Mouse (Mus musculus): ENCODE data around the gene Vav2. TPM values are rescaled to one million over a fixed set of nuclear protein-coding genes. Genes with fewer than 3 reads are reported as not detected.

Vav2 gene
- total RNA-seq, 1 experiment = 17.4 TPM

DNA sequence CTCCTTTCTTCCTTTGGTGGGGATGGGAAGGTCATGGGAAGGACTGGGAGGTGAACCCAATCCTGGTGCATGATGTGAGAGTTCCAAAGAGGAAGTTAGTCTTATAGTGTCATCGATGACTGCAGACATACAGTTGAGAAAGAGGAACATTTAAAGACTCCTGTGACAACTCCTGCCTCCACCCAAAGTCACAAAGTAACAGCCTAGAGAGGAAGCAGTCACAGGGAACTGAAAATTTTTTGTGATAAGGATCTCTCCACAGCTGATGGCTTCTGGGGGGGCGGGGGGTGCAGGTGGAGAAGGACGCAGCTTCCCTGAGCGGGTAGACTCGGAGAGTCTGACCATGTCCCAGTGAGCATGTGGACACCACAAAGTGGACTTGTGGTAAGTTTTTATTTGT is 76.5 kb downstream of the Vav2 start:
- Histone ChIP-seq H3K9me3 (ENCODE audit: control insufficient read depth, insufficient read depth, low read depth, low read length) (no peaks in the 10 kb centered on the region), H3K27ac (ENCODE audit: insufficient read depth, low read depth, low read length, poor library complexity, severe bottlenecking) (no peak overlapping the region), H3K36me3 (ENCODE audit: control insufficient read depth, insufficient read depth, low read length, poor library complexity, severe bottlenecking) (peaks cover 3% of the 10 kb centered on the region; the same call in 1 of the 2 replicates), H3K9ac (ENCODE audit: insufficient read depth, low read depth, low read length, poor library complexity, severe bottlenecking) (no peak overlapping the region), H3K4me3 (ENCODE audit: insufficient read depth in 1 of 2, low read depth in 1 of 2, low read length in 2 of 2, poor library complexity in 1 of 2, severe bottlenecking in 1 of 2) (no peak overlapping the region), H3K4me1 (ENCODE audit: control insufficient read depth in 2 of 2, insufficient read depth in 2 of 2, low read length in 2 of 2, poor library complexity in 1 of 2) (peaks cover 0 to 3% of the 10 kb centered on the region in 2 experiments; a peak in 1 of 4 replicates)
- no peak for DNase-seq (ENCODE audit: low read depth, low spot score)
- in situ Hi-C loops (cut with MboI; ENCODE audit: low sequenced_read_pairs in 2 of 2, unreplicated experiment in 2 of 2) = no loop called here
- TF ChIP-seq HCFC1 (IDR thresholded peaks at IDR 0.05; ENCODE audit: borderline replicate concordance, insufficient read depth, low read length) (no peak), MAFK (IDR thresholded peaks at IDR 0.05; ENCODE audit: insufficient read depth, low read depth, low read length) (no peak), ZC3H11A (IDR thresholded peaks at IDR 0.05; ENCODE audit: borderline replicate concordance, low read depth, low read length) (no peak), ZNF384 (IDR thresholded peaks at IDR 0.05; ENCODE audit: low read depth, low read length) (no peak), CHD2 (IDR thresholded peaks at IDR 0.05; ENCODE audit: low read depth, low read length) (no peak)

DNA sequence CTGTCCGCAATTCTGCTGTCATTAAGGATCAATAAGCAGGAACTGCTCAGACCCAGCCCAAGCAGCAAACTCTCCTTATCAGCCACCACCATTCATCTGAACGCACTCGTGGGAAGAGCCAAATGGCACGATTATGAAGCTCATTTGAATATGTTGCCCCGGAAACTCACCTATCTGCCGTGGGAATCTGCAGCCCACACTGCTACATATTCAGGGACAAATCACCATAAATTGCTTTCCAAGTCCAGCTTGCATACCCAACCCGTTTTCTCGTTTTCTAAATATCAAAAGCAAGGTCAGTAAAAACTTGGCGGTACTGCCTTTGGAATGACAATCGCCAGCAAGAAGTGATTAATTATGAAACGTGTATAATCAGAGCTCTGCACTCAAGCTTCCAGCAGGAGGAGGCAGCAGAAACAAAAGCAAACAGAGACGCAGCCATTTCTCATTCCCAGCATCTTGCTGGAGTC is 82.8 kb downstream of the Vav2 start:
- Histone ChIP-seq H3K9me3 (ENCODE audit: control insufficient read depth, insufficient read depth, low read depth, low read length) (no peaks in the 10 kb centered on the region), H3K36me3 (ENCODE audit: control insufficient read depth, insufficient read depth, low read length, poor library complexity, severe bottlenecking) (no peaks in the 10 kb centered on the region), H3K9ac (ENCODE audit: insufficient read depth, low read depth, low read length, poor library complexity, severe bottlenecking) (no peak overlapping the region), H3K27ac (ENCODE audit: insufficient read depth, low read depth, low read length, poor library complexity, severe bottlenecking) (no peak overlapping the region), H3K4me3 (ENCODE audit: insufficient read depth in 1 of 2, low read depth in 1 of 2, low read length in 2 of 2, poor library complexity in 1 of 2, severe bottlenecking in 1 of 2) (no peak overlapping the region), H3K4me1 (ENCODE audit: control insufficient read depth in 2 of 2, insufficient read depth in 2 of 2, low read length in 2 of 2, poor library complexity in 1 of 2) (peaks cover 0 to 3% of the 10 kb centered on the region in 2 experiments; a peak in 1 of 4 replicates)
- TF ChIP-seq ZNF384 (IDR thresholded peaks at IDR 0.05; ENCODE audit: low read depth, low read length) = no peak
- no peak for TF ChIP-seq CHD2 (IDR thresholded peaks at IDR 0.05; ENCODE audit: low read depth, low read length)
- TF ChIP-seq ZC3H11A (IDR thresholded peaks at IDR 0.05; ENCODE audit: borderline replicate concordance, low read depth, low read length) = no peak
- TF ChIP-seq MAFK (IDR thresholded peaks at IDR 0.05; ENCODE audit: insufficient read depth, low read depth, low read length) = no peak
- TF ChIP-seq HCFC1 (IDR thresholded peaks at IDR 0.05; ENCODE audit: borderline replicate concordance, insufficient read depth, low read length) = no peak
- DNase-seq (ENCODE audit: low read depth, low spot score) = no peak
- in situ Hi-C loops (cut with MboI; ENCODE audit: low sequenced_read_pairs in 2 of 2, unreplicated experiment in 2 of 2) = no loop called here

GRCm38 (mm10) chr2:27340682-27341081 is 86.2 kb downstream of the Vav2 start:
- Histone ChIP-seq H3K4me1 (ENCODE audit: control insufficient read depth in 2 of 2, insufficient read depth in 2 of 2, low read length in 2 of 2, poor library complexity in 1 of 2) (peaks cover 0 to 15% of the 10 kb centered on the region in 2 experiments; a peak in 2 of 4 replicates), H3K4me3 (ENCODE audit: insufficient read depth in 1 of 2, low read depth in 1 of 2, low read length in 2 of 2, poor library complexity in 1 of 2, severe bottlenecking in 1 of 2) (no peak overlapping the region), H3K27ac (ENCODE audit: insufficient read depth, low read depth, low read length, poor library complexity, severe bottlenecking) (no peak overlapping the region), H3K36me3 (ENCODE audit: control insufficient read depth, insufficient read depth, low read length, poor library complexity, severe bottlenecking) (no peaks in the 10 kb centered on the region; the same call in 1 of the 2 replicates), H3K9me3 (ENCODE audit: control insufficient read depth, insufficient read depth, low read depth, low read length) (no peaks in the 10 kb centered on the region), H3K9ac (ENCODE audit: insufficient read depth, low read depth, low read length, poor library complexity, severe bottlenecking) (no peak overlapping the region)
- TF ChIP-seq MAFK (IDR thresholded peaks at IDR 0.05; ENCODE audit: insufficient read depth, low read depth, low read length) = no peak
- no peak for TF ChIP-seq CHD2 (IDR thresholded peaks at IDR 0.05; ENCODE audit: low read depth, low read length)
- TF ChIP-seq ZC3H11A (IDR thresholded peaks at IDR 0.05; ENCODE audit: borderline replicate concordance, low read depth, low read length) = no peak
- no peak for TF ChIP-seq HCFC1 (IDR thresholded peaks at IDR 0.05; ENCODE audit: borderline replicate concordance, insufficient read depth, low read length)
- no peak for TF ChIP-seq ZNF384 (IDR thresholded peaks at IDR 0.05; ENCODE audit: low read depth, low read length)
- no peak for DNase-seq (ENCODE audit: low read depth, low spot score)
- in situ Hi-C loops (cut with MboI; ENCODE audit: low sequenced_read_pairs in 2 of 2, unreplicated experiment in 2 of 2) = no loop called here

DNA sequence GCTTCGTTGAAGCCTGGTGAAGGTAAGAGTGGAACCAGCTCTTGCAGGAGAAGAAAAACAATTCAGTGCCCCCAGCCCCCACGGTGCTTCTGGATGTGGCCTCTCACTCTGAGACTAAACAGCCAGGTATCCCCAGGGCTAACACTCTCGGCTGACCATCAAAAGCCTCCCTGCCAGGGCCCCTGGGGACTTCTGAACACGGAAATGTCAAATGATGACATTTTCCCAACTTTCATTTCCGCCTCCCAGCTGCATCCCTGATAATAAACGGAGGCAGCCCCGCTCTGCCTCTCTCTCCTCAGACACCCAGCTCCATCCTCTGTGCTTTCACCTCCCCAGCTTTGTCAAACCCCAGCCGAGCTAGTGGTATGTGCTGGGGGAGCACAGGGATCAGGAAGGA is 87.8 kb downstream of the Vav2 start:
- in situ Hi-C loops (cut with MboI; ENCODE audit: low sequenced_read_pairs in 2 of 2, unreplicated experiment in 2 of 2) = no loop called here
- H3K27ac ChIP-seq (ENCODE audit: insufficient read depth, low read depth, low read length, poor library complexity, severe bottlenecking) = no peak overlapping the region
- H3K9ac ChIP-seq (ENCODE audit: insufficient read depth, low read depth, low read length, poor library complexity, severe bottlenecking) = no peak overlapping the region
- DNase-seq (ENCODE audit: low read depth, low spot score) = no peak
- H3K36me3 ChIP-seq (ENCODE audit: control insufficient read depth, insufficient read depth, low read length, poor library complexity, severe bottlenecking) = no peaks in the 10 kb centered on the region; the same call in 1 of the 2 replicates
- TF ChIP-seq ZC3H11A (IDR thresholded peaks at IDR 0.05; ENCODE audit: borderline replicate concordance, low read depth, low read length) (no peak), MAFK (IDR thresholded peaks at IDR 0.05; ENCODE audit: insufficient read depth, low read depth, low read length) (no peak), ZNF384 (IDR thresholded peaks at IDR 0.05; ENCODE audit: low read depth, low read length) (no peak), HCFC1 (IDR thresholded peaks at IDR 0.05; ENCODE audit: borderline replicate concordance, insufficient read depth, low read length) (no peak), CHD2 (IDR thresholded peaks at IDR 0.05; ENCODE audit: low read depth, low read length) (no peak)
- no peaks in the 10 kb centered on the region for H3K9me3 ChIP-seq (ENCODE audit: control insufficient read depth, insufficient read depth, low read depth, low read length)
- peaks cover 0 to 15% of the 10 kb centered on the region in 2 experiments; a peak in 2 of 4 replicates for H3K4me1 ChIP-seq (ENCODE audit: control insufficient read depth in 2 of 2, insufficient read depth in 2 of 2, low read length in 2 of 2, poor library complexity in 1 of 2)
- H3K4me3 ChIP-seq (ENCODE audit: insufficient read depth in 1 of 2, low read depth in 1 of 2, low read length in 2 of 2, poor library complexity in 1 of 2, severe bottlenecking in 1 of 2) = no peak overlapping the region

Measured in ES-E14 (cell line).